Mouse (Mus musculus): ENCODE results near the gene Pdcd1lg2.

- TF ChIP-seq NANOG (IDR thresholded peaks at IDR 0.05; ENCODE audit: borderline replicate concordance, low read length) = no peak
- TF ChIP-seq CTCF (conservative IDR thresholded peaks at IDR 0.05; ENCODE audit: low read length) = no peak
- TF ChIP-seq POU5F1 (IDR thresholded peaks at IDR 0.05; ENCODE audit: borderline replicate concordance, low read length) = no peak
Observed at GRCm38 (mm10) chr19:29515386-29515785, 104.7 kb downstream of the Pdcd1lg2 start.
